Mouse (Mus musculus) midbrain, embryonic 13.5 days (tissue): ENCODE measurements at regions not wholly inside any gene's neighbourhood (a gene's known extent, or its start where the extent isn't known, plus 50 kb on each side); places are given as distances from the start of the nearest gene placed in this dataset.
A peak's percentile ranks its signal among the peaks of the same experiment; 100 is the strongest.

Source experiments
- ATAC-seq: fragments of 200-750 bp; cut with Nextera tagmentation; 2 replicates; pipeline ENCODE4 v1.8.0; 2017; ENCODE audit warnings: mild to moderate bottlenecking, moderate TSS enrichment, moderate library complexity
- H3K27ac ChIP-seq: fragments of 300-500 bp; sonication (generic); 2 replicates; pipeline ENCODE4 v1.5.1; 2015; ENCODE audit warnings: inconsistent platforms, mild to moderate bottlenecking, moderate library complexity
- H3K27me3 ChIP-seq: fragments of 300-500 bp; sonication (generic); 2 replicates; pipeline ENCODE4 v1.6.1; 2015; ENCODE audit warnings: mild to moderate bottlenecking, inconsistent platforms
- H3K36me3 ChIP-seq: fragments of 300-500 bp; sonication (generic); 2 replicates; pipeline ENCODE4 v1.6.1; 2015; ENCODE audit warnings: mild to moderate bottlenecking, inconsistent platforms
- H3K4me1 ChIP-seq: fragments of 300-500 bp; sonication (generic); replicated peaks from 2 replicates; pipeline ENCODE4 v1.6.1; 2015; ENCODE audit warnings: inconsistent platforms
- H3K4me2 ChIP-seq: fragments of 300-500 bp; sonication (generic); replicated peaks from 2 replicates; pipeline ENCODE4 v1.6.1; 2015; ENCODE audit warnings: moderate library complexity, mild to moderate bottlenecking, inconsistent platforms
- H3K4me3 ChIP-seq: fragments of 300-500 bp; sonication (generic); replicated peaks from 2 replicates; pipeline ENCODE4 v1.5.1; 2015; ENCODE audit warnings: mild to moderate bottlenecking, inconsistent platforms
- H3K9ac ChIP-seq: fragments of 300-500 bp; sonication (generic); replicated peaks from 2 replicates; pipeline ENCODE4 v1.6.1; 2015; ENCODE audit warnings: mild to moderate bottlenecking, inconsistent platforms
- H3K9me3 ChIP-seq: fragments of 300-500 bp; sonication (generic); 2 replicates; pipeline ENCODE4 v1.6.1; 2016; ENCODE audit warnings: mild to moderate bottlenecking, inconsistent platforms
- WGBS: fragments of 180-500 bp; shearing (Covaris S2); methylation state at CpG from one replicate; pipeline ENCODE4 v1.1.7; 2015; 5-methylcytosine and 5-hydroxymethylcytosine counted together

DNA sequence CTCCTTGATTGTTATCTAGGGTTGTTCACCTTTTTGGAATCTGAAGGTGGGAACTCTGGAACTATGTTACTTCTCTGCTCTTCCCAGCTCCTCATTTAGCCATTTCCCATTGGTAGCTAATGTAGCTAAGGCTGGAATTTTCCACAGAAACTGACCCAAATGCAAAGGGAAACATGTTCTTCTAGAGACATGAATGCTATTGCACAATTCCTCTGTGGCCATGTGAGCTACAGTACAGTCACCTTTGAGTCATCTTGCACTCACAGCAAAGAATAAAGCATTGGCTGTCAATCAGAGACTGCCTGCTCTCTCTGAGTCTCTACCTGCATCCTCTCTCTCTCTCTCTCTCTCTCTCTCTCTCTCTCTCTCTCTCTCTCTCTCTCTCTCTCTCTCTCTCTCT is 378.1 kb downstream of the Dcdc2c start:
- Histone ChIP-seq H3K4me1 (no peaks in the 10 kb centered on the region), H3K27ac (no peak overlapping the region), H3K4me2 (no peak overlapping the region), H3K27me3 (no peaks in the 10 kb centered on the region), H3K9me3 (no peaks in the 10 kb centered on the region), H3K9ac (no peak overlapping the region), H3K4me3 (no peak overlapping the region), H3K36me3 (no peaks in the 10 kb centered on the region)
- ATAC-seq = no peak

DNA sequence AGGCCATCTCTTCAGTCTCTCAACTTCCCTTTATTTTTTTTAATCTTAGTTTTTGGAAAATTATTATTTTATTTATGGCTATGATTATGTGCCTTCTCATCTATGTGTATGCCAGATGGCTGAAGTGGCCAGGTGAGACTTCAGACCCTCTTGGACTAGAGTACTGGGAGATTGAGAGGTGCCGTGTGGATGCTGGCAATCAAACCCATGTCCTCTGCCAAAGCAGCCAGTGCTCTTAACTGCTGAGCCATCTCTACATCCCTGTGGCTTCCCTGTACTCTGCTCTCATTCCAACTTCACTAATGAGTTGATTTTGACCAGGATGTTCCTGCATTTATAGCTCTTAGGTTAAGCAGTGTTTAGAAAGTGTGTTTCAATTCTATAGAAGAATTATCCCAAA is 393.4 kb downstream of the Dcdc2c start:
- Histone ChIP-seq H3K4me1 (no peaks in the 10 kb centered on the region), H3K36me3 (no peaks in the 10 kb centered on the region), H3K4me3 (no peak overlapping the region), H3K9ac (no peak overlapping the region), H3K4me2 (no peak overlapping the region), H3K27ac (no peak overlapping the region), H3K27me3 (no peaks in the 10 kb centered on the region), H3K9me3 (no peaks in the 10 kb centered on the region)
- no peak for ATAC-seq
- WGBS = 90% methylated on average over 1 of the region's 1 CpGs

DNA sequence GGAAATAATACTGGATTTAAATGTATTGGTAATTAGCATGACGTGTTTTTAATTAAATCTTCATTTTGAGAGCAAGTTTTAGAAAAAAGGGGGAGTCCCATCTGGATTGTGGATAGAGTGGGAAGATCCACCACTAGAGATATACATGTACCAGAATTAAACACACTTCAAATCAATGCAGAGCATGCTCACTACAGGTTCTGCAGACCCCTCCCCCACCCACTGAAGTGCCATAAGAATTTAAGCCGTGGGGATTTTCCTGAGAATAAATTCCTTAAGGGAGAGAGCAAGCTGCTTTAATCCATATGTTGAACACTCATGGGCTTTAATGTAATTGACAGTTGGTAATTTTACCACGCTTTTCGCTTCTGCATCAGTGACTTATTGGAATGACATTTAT is 401.4 kb downstream of the Dcdc2c start:
- no peak overlapping the region for H3K4me2 ChIP-seq
- no peak overlapping the region for H3K4me3 ChIP-seq
- ATAC-seq = no peak
- H3K27me3 ChIP-seq = no peaks in the 10 kb centered on the region
- 0 out of 2 replicates have a peak, but pooled peaks cover 3% of the 10 kb centered on the region for H3K4me1 ChIP-seq
- H3K36me3 ChIP-seq = no peaks in the 10 kb centered on the region
- no peak overlapping the region for H3K27ac ChIP-seq
- 65% methylated on average over 4 of the region's 4 CpGs for WGBS
- no peak overlapping the region for H3K9ac ChIP-seq
- no peaks in the 10 kb centered on the region for H3K9me3 ChIP-seq

DNA sequence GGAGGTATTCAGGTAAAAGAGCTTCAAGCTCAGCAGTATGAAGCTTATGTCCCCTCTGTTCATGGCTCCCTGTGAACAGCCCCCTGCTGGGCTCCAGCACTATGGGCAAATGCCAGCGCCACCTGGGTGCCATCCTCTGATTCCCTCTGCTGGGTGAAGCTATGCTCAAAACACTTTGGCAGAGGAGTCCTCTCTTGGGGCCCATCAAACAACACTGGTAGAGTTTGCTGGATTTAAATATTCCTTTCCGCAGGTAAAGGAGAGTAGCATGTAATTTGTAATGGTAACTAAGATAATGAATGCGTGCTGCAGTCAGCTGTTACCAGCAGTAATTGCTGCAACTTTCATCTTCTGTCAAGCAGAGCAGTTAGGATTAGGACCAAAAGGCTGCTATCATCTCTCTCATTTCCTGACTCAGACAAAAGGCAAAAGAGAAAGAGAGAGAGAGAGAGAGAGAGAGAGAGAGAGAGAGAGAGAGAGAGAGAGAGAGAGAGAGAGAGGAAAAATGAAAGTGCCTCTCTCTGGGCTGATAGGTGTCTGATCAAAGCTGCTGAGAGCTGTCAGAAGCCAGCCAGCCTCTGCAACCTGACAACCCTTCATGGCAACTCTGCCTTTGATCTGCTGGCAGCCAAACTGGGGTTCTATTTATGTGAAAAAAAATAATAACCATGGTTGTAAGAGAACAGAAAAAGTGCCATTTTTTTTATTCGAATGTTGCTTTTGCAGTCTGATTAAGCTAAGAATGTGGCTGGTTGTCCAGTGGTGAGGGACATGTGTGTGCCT is 416.2 kb downstream of the Dcdc2c start:
- no peaks in the 10 kb centered on the region for H3K27me3 ChIP-seq
- peak; percentile 78 for ATAC-seq
- H3K4me1 ChIP-seq = peaks cover 9% of the 10 kb centered on the region; the same call in 1 of the 2 replicates
- no peaks in the 10 kb centered on the region for H3K9me3 ChIP-seq
- peak overlapping the region; percentile 71 for H3K27ac ChIP-seq
- H3K9ac ChIP-seq = no peak overlapping the region
- 67% methylated on average over 4 of the region's 4 CpGs for WGBS
- H3K4me2 ChIP-seq = no peak overlapping the region
- H3K4me3 ChIP-seq = no peak overlapping the region
- H3K36me3 ChIP-seq = no peaks in the 10 kb centered on the region

- no peaks in the 10 kb centered on the region for H3K9me3 ChIP-seq
- no peak for ATAC-seq
- H3K4me2 ChIP-seq = no peak overlapping the region
- H3K27ac ChIP-seq = no peak overlapping the region
- H3K4me3 ChIP-seq = no peak overlapping the region
- no peaks in the 10 kb centered on the region for H3K36me3 ChIP-seq
- no peaks in the 10 kb centered on the region for H3K27me3 ChIP-seq
- H3K9ac ChIP-seq = no peak overlapping the region
- H3K4me1 ChIP-seq = no peaks in the 10 kb centered on the region
- 51% methylated on average over 9 of the region's 9 CpGs for WGBS
Measured at GRCm38 (mm10) chr12:28122766-28123165, 429.4 kb downstream of the Dcdc2c start.

- H3K27ac ChIP-seq = no peak overlapping the region
- H3K36me3 ChIP-seq = no peaks in the 10 kb centered on the region
- H3K27me3 ChIP-seq = no peaks in the 10 kb centered on the region
- 71% methylated on average over 3 of the region's 3 CpGs for WGBS
- H3K4me3 ChIP-seq = no peak overlapping the region
- no peak overlapping the region for H3K4me2 ChIP-seq
- H3K4me1 ChIP-seq = no peaks in the 10 kb centered on the region
- H3K9me3 ChIP-seq = no peaks in the 10 kb centered on the region
- no peak for ATAC-seq
- no peak overlapping the region for H3K9ac ChIP-seq
Measured at GRCm38 (mm10) chr12:28120106-28120505, 432.1 kb downstream of the Dcdc2c start.

- Histone ChIP-seq H3K27me3 (no peaks in the 10 kb centered on the region), H3K9ac (no peak overlapping the region), H3K36me3 (no peaks in the 10 kb centered on the region), H3K4me2 (no peak overlapping the region), H3K4me1 (no peaks in the 10 kb centered on the region), H3K9me3 (no peaks in the 10 kb centered on the region), H3K27ac (no peak overlapping the region), H3K4me3 (no peak overlapping the region)
- 91% methylated on average over 6 of the region's 6 CpGs for WGBS
- no peak for ATAC-seq
Measured at GRCm38 (mm10) chr12:28090673-28091072, 461.5 kb downstream of the Dcdc2c start.

DNA sequence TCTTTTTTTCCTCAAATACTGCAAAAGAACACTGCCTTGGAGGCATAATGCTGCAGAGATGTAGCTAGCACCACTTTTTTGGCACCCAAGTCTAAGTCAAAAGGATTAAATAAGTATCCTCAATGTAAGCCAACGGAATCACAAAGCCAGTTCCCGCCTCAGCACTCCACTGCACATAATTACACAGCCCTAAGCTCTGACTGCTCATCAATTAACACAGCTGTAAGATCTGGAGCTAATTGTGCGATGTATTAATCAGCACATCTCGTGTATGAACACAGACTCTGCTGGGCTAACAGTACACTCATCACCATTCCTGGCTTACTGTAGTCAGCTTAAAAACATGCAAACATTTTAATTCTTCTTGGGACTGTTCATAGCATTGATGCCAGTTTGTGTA is 466.7 kb downstream of the Dcdc2c start:
- H3K36me3 ChIP-seq = no peaks in the 10 kb centered on the region
- no peaks in the 10 kb centered on the region for H3K4me1 ChIP-seq
- no peak for ATAC-seq
- H3K27ac ChIP-seq = no peak overlapping the region
- WGBS = 73% methylated on average over 4 of the region's 4 CpGs
- no peaks in the 10 kb centered on the region for H3K27me3 ChIP-seq
- H3K4me2 ChIP-seq = no peak overlapping the region
- H3K4me3 ChIP-seq = no peak overlapping the region
- no peaks in the 10 kb centered on the region for H3K9me3 ChIP-seq
- H3K9ac ChIP-seq = no peak overlapping the region

DNA sequence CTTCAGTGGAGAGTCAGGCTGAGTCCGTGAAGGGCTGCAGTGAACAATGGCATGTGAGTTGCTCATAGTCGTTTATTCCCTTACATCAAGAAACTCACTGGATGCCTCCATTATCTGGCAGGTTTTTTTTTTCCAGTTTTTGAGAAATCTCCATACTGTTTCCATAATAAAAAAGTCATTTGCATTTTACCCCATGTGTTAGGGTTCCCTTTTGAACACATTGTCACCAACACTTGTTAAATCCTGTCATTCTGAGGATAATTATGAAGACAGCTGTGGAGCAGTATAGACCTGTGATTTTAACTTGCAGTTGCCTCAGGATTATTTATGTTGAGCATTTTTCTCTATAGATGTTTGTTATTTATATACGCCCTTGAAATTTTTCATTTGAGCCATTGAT is 475.6 kb downstream of the Dcdc2c start:
- no peaks in the 10 kb centered on the region for H3K4me1 ChIP-seq
- H3K4me3 ChIP-seq = no peak overlapping the region
- no peak overlapping the region for H3K4me2 ChIP-seq
- H3K27me3 ChIP-seq = no peaks in the 10 kb centered on the region
- H3K27ac ChIP-seq = no peak overlapping the region
- H3K9ac ChIP-seq = no peak overlapping the region
- H3K36me3 ChIP-seq = no peaks in the 10 kb centered on the region
- no peak for ATAC-seq
- H3K9me3 ChIP-seq = no peaks in the 10 kb centered on the region
- 62% methylated on average over 3 of the region's 3 CpGs for WGBS

DNA sequence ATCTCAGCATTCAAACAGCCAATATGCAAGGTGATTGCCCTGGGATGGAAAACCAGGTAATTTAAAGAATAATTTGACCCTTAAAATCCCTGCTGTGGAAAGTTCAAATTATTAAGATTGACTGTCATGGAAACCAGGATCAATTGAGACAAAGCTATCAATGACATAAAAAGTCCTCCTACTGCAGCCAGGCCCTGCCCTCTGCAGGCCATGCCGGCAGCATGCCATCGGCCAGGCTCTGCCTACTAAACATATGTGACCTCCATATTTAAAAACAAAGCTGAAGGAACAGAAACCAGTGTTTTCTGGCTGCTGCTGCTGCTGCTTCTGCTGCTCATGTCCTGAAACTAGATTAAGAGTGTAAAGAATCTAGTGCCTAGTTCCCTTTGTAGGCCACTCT is 483.6 kb downstream of the Dcdc2c start:
- peaks cover 5% of the 10 kb centered on the region; the same call in 1 of the 2 replicates for H3K4me1 ChIP-seq
- H3K27ac ChIP-seq = no peak overlapping the region
- no peak overlapping the region for H3K9ac ChIP-seq
- no peaks in the 10 kb centered on the region for H3K9me3 ChIP-seq
- no peaks in the 10 kb centered on the region for H3K36me3 ChIP-seq
- no peaks in the 10 kb centered on the region for H3K27me3 ChIP-seq
- ATAC-seq = no peak
- WGBS = 45% methylated on average over 2 of the region's 2 CpGs
- no peak overlapping the region for H3K4me2 ChIP-seq
- no peak overlapping the region for H3K4me3 ChIP-seq

GRCm38 (mm10) chr12:28060281-28060680 is 491.9 kb downstream of the Dcdc2c start:
- Histone ChIP-seq H3K27me3 (no peaks in the 10 kb centered on the region), H3K4me2 (no peak overlapping the region), H3K36me3 (no peaks in the 10 kb centered on the region), H3K9ac (no peak overlapping the region), H3K27ac (no peak overlapping the region), H3K9me3 (no peaks in the 10 kb centered on the region), H3K4me1 (peaks cover 21% of the 10 kb centered on the region), H3K4me3 (no peak overlapping the region)
- WGBS = 47% methylated on average over 6 of the region's 6 CpGs
- no peak for ATAC-seq

DNA sequence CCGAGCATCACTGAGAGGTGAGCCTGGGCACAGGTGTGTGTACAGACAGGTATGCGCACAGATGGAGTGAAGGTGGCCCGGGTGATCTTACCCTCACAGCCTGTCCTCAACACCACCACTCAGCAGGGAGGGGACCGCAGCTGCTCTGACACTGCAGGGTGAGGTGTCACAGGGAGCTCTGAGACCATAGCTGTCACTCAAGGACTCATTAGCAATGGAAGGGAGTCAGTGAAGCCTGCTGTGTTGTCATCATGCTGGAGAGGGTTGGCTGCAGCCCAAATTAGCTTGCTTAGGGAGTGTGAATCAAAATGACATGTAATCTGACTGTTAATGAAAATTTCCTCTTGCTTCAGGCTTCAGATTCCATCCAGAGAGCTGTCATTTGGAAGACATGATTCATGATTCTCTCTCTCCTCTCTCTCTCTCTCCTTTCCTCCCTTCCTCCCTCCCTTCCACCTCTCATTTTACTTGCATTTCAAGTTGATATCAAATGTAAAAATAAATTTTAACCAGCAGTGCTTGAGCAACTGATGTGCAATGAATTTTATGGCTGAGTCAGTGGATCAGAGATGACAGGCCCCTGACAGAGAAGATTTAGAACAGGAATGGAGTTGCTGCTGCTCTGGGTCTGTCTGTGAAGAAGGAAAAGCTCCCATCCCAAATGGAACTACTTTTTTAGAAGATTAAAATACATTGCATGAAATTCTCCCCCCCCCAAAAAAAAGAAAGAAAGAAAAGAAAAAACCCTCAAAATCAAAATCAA is 496.5 kb downstream of the Dcdc2c start:
- H3K27ac ChIP-seq = peak overlapping the region; percentile 75
- H3K4me2 ChIP-seq = 0 out of 2 replicates have a peak overlapping the region, but pooled peaks have one; percentile 17
- no peaks in the 10 kb centered on the region for H3K27me3 ChIP-seq
- WGBS = 25% methylated on average over 4 of the region's 4 CpGs
- H3K9me3 ChIP-seq = no peaks in the 10 kb centered on the region
- ATAC-seq = peak; percentile 96
- H3K4me1 ChIP-seq = peaks cover 22% of the 10 kb centered on the region
- no peak overlapping the region for H3K9ac ChIP-seq
- H3K4me3 ChIP-seq = no peak overlapping the region
- no peaks in the 10 kb centered on the region for H3K36me3 ChIP-seq
